Mouse (Mus musculus) intestine, embryonic 14.5 days (tissue): ENCODE measurements around the gene Zc3h12d. TPM values are rescaled to one million over a fixed set of nuclear protein-coding genes. Genes with fewer than 3 reads are reported as not detected.

Source experiments
- ATAC-seq: fragments of 200-750 bp; cut with Nextera tagmentation; replicated peaks from 2 replicates; pipeline ENCODE4 v1.8.0; 2017; ENCODE audit warnings: low read depth, moderate number of reproducible peaks, moderate TSS enrichment, moderate library complexity; ENCODE audit not compliant: low FRiP score, low TSS enrichment
- DNase-seq: peaks from one replicate; pipeline ENCODE4 v3.0.0-alpha.2; 2018; ENCODE audit warnings: low spot score
- H3K27ac ChIP-seq: fragments of 300-500 bp; sonication (generic); 2 replicates; pipeline ENCODE4 v1.5.1; 2014; ENCODE audit warnings: low read depth, mild to moderate bottlenecking, control low read depth
- H3K27me3 ChIP-seq: fragments of 300-500 bp; sonication (generic); replicated peaks from 2 replicates; pipeline ENCODE4 v1.6.1; 2014; ENCODE audit warnings: low read length, control low read depth; ENCODE audit not compliant: control insufficient read depth, insufficient read depth
- H3K36me3 ChIP-seq: fragments of 300-500 bp; sonication (generic); 2 replicates; pipeline ENCODE4 v1.6.1; 2014; ENCODE audit warnings: low read length, control low read depth; ENCODE audit not compliant: control insufficient read depth, insufficient read depth
- H3K4me1 ChIP-seq: fragments of 300-500 bp; sonication (generic); replicated peaks from 2 replicates; pipeline ENCODE4 v1.6.1; 2014; ENCODE audit warnings: low read length, control low read depth, mixed read lengths; ENCODE audit not compliant: control insufficient read depth, insufficient read depth
- H3K4me2 ChIP-seq: fragments of 300-500 bp; sonication (generic); 2 replicates; pipeline ENCODE4 v1.6.1; 2014; ENCODE audit warnings: low read length
- H3K4me3 ChIP-seq: fragments of 300-500 bp; sonication (generic); 2 replicates; pipeline ENCODE4 v1.5.1; 2014; ENCODE audit warnings: low read depth, low read length, control low read depth, mixed read lengths
- H3K9ac ChIP-seq: fragments of 300-500 bp; sonication (generic); 2 replicates; pipeline ENCODE4 v1.6.1; 2014; ENCODE audit warnings: mild to moderate bottlenecking, low read length
- H3K9me3 ChIP-seq: fragments of 300-500 bp; sonication (generic); 2 replicates; pipeline ENCODE4 v1.6.1; 2016; ENCODE audit warnings: low read length, control low read depth; ENCODE audit not compliant: control insufficient read depth
- WGBS: fragments of 180-500 bp; shearing (Covaris S2); extraction: QIAGEN DNeasy Blood & Tissue Kit; methylation state at CpG from one replicate; pipeline ENCODE4 v1.1.7; 2014; 5-methylcytosine and 5-hydroxymethylcytosine counted together
- microRNA-seq: library from miRNA; unstranded; fragments of <30 nt; microRNA quantifications from one replicate; pipeline ENCODE4, GENCODE M21; 2016
- polyA plus RNA-seq: library from polyadenylated mRNA; unstranded; fragments of >200 nt; fragmentation: Nextera tagmentation; extraction: Ambion mirVana; gene quantifications from 2 replicates; pipeline ENCODE4 v1.2.1, GENCODE M21; 2014

The Zc3h12d gene
- polyA plus RNA-seq, 1 experiment from 2014 or later: 0.23 TPM

DNA sequence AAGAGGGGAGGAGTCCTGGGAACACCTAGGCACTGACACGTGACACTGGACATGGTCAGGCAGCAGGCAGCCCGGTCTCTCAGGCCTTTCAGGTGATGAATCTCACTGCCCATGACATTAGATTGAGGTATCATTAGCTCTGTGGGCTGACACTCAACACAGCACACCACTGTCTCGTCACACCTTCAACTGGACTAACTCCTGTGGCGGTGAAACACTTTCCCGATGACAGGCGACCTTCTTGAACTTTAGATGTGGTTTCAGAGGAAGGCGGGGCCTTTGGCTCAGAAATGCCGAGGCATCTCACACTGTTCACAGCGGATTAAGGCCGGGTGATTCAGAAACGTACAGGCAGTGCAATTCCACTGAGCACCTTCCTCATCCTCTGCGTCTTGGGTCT, 74.9 kb downstream of the Zc3h12d start:
- no peak overlapping the region for H3K4me3 ChIP-seq
- H3K4me1 ChIP-seq: no peaks in the 10 kb centered on the region
- peaks cover 85% of the 10 kb centered on the region for H3K36me3 ChIP-seq
- H3K27me3 ChIP-seq: no peaks in the 10 kb centered on the region
- 89% methylated on average over 12 of the region's 12 CpGs for WGBS
- H3K9me3 ChIP-seq: no peaks in the 10 kb centered on the region
- ATAC-seq: no peak
- no peak overlapping the region for H3K4me2 ChIP-seq
- no peak overlapping the region for H3K9ac ChIP-seq
- H3K27ac ChIP-seq: no peak overlapping the region
- DNase-seq: no peak

DNA sequence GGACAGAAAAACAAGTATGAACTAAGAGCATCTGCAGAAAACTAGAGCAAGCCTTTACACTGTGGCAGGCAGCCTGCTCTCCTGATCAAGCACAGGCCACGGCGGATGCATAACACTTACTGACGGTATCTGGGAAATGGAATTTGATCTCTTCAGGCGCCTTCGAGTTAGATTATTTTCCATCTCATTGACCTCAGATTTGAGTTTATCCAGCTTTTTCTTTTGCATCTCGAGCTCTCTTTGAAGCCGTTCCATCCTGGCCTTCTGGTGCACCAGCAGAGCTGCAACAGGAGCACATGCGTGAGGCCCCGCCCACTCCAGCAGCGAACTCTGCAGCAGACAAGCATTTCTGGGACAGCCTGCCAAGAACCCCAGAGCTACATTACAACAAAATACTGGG, 79.0 kb downstream of the Zc3h12d start:
- ATAC-seq: no peak
- Histone ChIP-seq H3K4me1 (no peaks in the 10 kb centered on the region), H3K4me3 (no peak overlapping the region), H3K4me2 (no peak overlapping the region), H3K27ac (no peak overlapping the region), H3K27me3 (no peaks in the 10 kb centered on the region), H3K36me3 (peaks cover 63% of the 10 kb centered on the region), H3K9ac (no peak overlapping the region), H3K9me3 (no peaks in the 10 kb centered on the region)
- no peak for DNase-seq
- 74% methylated on average over 10 of the region's 10 CpGs for WGBS

Small RNA genes lying within 50 kb of the gene (microRNA-seq; reads per million reads assigned to microRNA genes)
- gene Mir5104: 1.5 reads per million, percentile 17 among the genes with 10 or more reads in this experiment

Other genes with a start within 250 kb of the Zc3h12d start
- gene Lrp11, start 242.7 kb upstream of the Zc3h12d start, polyA plus RNA-seq: 6.1 and 7.3 TPM in 2 replicates
- 58.4 and 60.3 TPM in 2 replicates for gene Nup43, start 165.0 kb upstream of the Zc3h12d start, polyA plus RNA-seq
- gene Pcmt1, start 151.3 kb upstream of the Zc3h12d start, polyA plus RNA-seq: 110 and 115 TPM in 2 replicates
- 15.8 and 16.5 TPM in 2 replicates for gene Lats1, start 151.3 kb upstream of the Zc3h12d start, polyA plus RNA-seq
- 59.5 and 65.3 TPM in 2 replicates for gene Katna1, start 106.5 kb upstream of the Zc3h12d start, polyA plus RNA-seq
- gene Ginm1, start 39.6 kb upstream of the Zc3h12d start, polyA plus RNA-seq: 65.8 and 69.5 TPM in 2 replicates
- gene Ppil4, start 39.6 kb upstream of the Zc3h12d start, polyA plus RNA-seq: 34.7 and 39.7 TPM in 2 replicates
- 27.7 and 30.1 TPM in 2 replicates for gene Tab2, start 123.8 kb downstream of the Zc3h12d start, polyA plus RNA-seq